Mouse (Mus musculus) embryonic fibroblast, embryonic 13.5 days (primary cell): ENCODE results near the gene Gdpd1. TPM values are rescaled to one million over a fixed set of nuclear protein-coding genes. Genes with fewer than 3 reads are reported as not detected.
"Not testable (repeated sequence)": the region's sequence is repeated elsewhere in the genome, so short reads cannot be mapped to it uniquely, and the experiment has no call there.

Experiments
- H3K27ac ChIP-seq: 2 replicates; pipeline ENCODE4 v1.5.1; 2012; ENCODE audit warnings: low read length, control low read depth, inconsistent platforms; ENCODE audit not compliant: insufficient read depth
- H3K4me1 ChIP-seq: 2 replicates; pipeline ENCODE4 v1.6.1; 2011; ENCODE audit warnings: low read length; ENCODE audit not compliant: control insufficient read depth, insufficient read depth
- H3K4me3 ChIP-seq: 2 replicates; pipeline ENCODE4 v1.5.1; 2011; ENCODE audit warnings: mild to moderate bottlenecking, control low read depth, low read length; ENCODE audit not compliant: insufficient read depth
- CTCF ChIP-seq: IDR thresholded peaks from 2 replicates; pipeline ENCODE4 v1.5.1; 2011; ENCODE audit warnings: mild to moderate bottlenecking, control low read depth, low read length, moderate library complexity, borderline replicate concordance; ENCODE audit not compliant: insufficient read depth
- POLR2A ChIP-seq: IDR thresholded peaks from 2 replicates; pipeline ENCODE4 v1.6.1; 2011; ENCODE audit warnings: low read depth, mild to moderate bottlenecking, control low read depth, low read length, moderate library complexity
- polyA plus RNA-seq: library from polyadenylated mRNA; stranded (reverse); fragments of >200 nt; gene quantifications from 2 replicates; pipeline ENCODE4 v1.2.4, GENCODE M21; 2011; ENCODE audit warnings: low read depth; ENCODE audit not compliant: missing spikeins, insufficient read length

The Gdpd1 gene
- polyA plus RNA-seq, 1 experiment = 12.0 TPM

GRCm38 (mm10) chr11:87028212-87028611, 45.6 kb downstream of the Gdpd1 start:
- H3K27ac ChIP-seq = no peak overlapping the region
- peaks cover 5% of the 10 kb centered on the region for H3K4me1 ChIP-seq
- H3K4me3 ChIP-seq = no peak overlapping the region
- TF ChIP-seq POLR2A (no peak), CTCF (no peak)

GRCm38 (mm10) chr11:87026096-87026875, 47.6 kb downstream of the Gdpd1 start:
- Histone ChIP-seq H3K4me1 (peaks cover 5% of the 10 kb centered on the region), H3K4me3 (no peak overlapping the region), H3K27ac (no peak overlapping the region)
- TF ChIP-seq CTCF = no peak

DNA sequence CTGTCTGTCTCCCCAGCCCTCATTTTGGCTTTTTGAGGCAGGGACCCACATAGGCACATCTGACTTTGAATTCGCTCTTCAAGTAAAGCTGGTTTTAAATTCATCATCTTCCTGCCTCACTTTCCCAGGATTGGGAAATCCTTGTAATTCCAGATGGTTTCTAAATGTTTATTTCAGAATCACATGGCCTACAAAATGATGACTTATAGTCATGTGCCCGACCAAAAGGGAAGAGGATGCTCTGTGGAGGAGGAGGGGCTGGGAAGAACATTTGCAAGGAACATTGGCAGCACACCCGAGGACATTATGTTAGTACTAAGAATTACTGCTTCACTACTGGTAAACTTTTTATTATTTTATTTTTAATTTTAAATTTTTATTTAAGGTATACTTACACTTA, 48.5 kb downstream of the Gdpd1 start:
- peak overlapping the region; percentile 7; the same call in 1 of the 2 replicates for H3K27ac ChIP-seq
- peaks cover 5% of the 10 kb centered on the region for H3K4me1 ChIP-seq
- no peak overlapping the region for H3K4me3 ChIP-seq
- no peak for TF ChIP-seq CTCF
- no peak for TF ChIP-seq POLR2A

DNA sequence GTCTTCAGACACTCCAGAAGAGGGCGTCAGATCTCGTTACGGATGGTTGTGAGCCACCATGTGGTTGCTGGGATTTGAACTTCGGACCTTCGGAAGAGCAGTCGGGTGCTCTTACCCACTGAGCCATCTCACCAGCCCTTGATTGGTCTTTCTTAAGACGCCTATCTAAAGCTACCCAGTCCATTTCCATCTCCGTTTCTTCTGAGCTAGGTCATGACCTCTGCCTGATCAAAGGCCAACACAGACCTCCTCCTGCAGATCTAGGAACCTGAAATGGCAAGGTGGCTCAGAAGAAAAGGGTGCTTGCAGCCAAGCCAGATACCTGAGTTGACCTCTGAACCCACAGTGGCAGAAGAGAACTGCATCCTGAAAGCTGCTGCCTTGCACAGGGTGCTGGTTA, 50.6 kb downstream of the Gdpd1 start:
- H3K4me1 ChIP-seq, H3K4me3 ChIP-seq, H3K27ac ChIP-seq: not testable (repeated sequence)

DNA sequence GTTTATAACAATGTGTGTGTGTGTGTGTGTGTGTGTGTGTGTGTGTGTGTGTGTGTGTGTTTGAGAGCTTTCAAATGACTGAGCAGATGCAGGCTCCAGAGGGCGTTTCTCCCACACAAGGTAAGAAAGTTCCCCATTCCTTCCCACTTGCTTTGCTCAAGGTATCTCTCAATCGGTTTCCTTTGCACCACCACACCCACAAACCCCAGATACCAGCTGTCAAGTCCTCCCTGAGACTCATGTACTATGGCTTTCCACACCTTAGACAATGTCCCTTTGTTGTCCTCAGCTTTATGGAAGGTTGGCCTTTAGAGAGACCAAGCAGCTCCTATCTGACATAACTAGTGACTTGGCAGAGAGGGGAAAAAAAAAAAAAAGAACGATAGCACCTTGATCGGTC, 51.1 kb downstream of the Gdpd1 start:
- no peak overlapping the region for H3K4me3 ChIP-seq
- TF ChIP-seq CTCF (no peak), POLR2A (no peak)
- peaks cover 5% of the 10 kb centered on the region for H3K4me1 ChIP-seq
- H3K27ac ChIP-seq = no peak overlapping the region

DNA sequence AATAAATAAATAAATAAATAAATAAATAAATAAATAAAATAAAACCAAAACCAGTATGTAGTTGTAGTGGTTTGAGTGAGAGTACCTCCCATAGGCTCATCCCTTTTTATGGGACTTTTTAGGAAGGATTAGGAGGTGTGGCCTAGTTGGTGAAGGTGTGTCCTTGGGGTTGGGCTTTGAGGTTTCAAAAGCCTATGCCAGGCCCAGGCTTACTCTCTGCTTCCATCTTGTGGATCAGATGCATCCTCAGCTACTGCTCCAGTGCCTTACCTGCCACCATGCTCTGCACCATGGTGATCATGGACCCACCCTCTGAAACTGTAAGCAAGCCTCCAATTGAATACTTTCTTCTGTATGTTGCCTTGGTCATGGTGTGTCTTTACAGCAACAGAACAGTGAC, 52.3 kb downstream of the Gdpd1 start:
- Histone ChIP-seq H3K4me3 (no peak overlapping the region), H3K27ac (no peak overlapping the region), H3K4me1 (peaks cover 3% of the 10 kb centered on the region)
- no peak for TF ChIP-seq POLR2A
- no peak for TF ChIP-seq CTCF

- Histone ChIP-seq H3K27ac (no peak overlapping the region), H3K4me1 (no peaks in the 10 kb centered on the region), H3K4me3 (no peak overlapping the region)
- no peak for TF ChIP-seq POLR2A
- no peak for TF ChIP-seq CTCF
These were observed 53.4 kb downstream of the Gdpd1 start for GRCm38 (mm10) chr11:87020449-87020848.

DNA sequence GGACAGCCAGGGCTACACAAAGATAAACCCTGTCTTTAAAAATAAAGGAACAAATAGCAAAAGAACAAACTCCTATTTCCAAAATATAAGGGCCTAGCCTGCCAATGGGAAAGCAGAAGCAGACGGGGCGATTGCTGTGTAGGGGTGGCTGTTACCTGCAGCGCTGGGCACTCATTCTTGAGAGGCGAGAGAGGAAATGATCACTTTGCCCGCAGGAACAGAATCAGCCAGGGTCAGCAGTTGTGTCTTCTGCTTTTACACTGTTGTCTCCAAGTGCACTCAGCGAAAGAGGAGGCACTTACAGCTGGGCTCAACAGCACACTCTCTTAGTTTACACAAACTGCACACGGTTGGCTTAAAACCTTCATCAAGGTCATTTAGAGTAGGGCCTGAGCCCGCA, 54.4 kb downstream of the Gdpd1 start:
- no peak overlapping the region for H3K27ac ChIP-seq
- H3K4me1 ChIP-seq = no peaks in the 10 kb centered on the region
- H3K4me3 ChIP-seq = no peak overlapping the region
- no peak for TF ChIP-seq CTCF
- no peak for TF ChIP-seq POLR2A

DNA sequence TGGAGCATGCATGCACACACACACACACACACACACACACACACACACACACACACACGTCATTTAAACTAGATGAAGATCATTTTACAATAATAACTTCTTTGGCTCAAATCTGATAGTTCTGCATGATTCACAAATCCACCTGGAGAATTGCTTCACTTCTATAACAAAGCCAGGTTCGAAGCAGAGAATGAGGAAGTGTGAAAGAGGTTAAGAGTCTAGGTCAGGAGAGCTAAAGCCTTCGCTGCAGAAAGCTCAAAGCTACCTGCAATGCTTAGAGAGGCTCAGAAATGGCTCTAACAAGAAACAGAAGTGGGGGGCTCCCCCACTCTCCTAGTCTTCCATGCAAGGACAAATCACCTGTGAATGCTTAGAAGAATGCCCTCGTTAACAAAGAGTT, 55.8 kb downstream of the Gdpd1 start:
- TF ChIP-seq CTCF (no peak), POLR2A (no peak)
- H3K27ac ChIP-seq = no peak overlapping the region

GRCm38 (mm10) chr11:87015691-87016090, 58.2 kb downstream of the Gdpd1 start:
- H3K4me1 ChIP-seq = no peaks in the 10 kb centered on the region
- H3K27ac ChIP-seq = no peak overlapping the region
- TF ChIP-seq POLR2A (no peak), CTCF (no peak)
- H3K4me3 ChIP-seq = no peak overlapping the region

More for the DNA sequence above, 55.8 kb downstream of the Gdpd1 start:
- H3K4me1 ChIP-seq = no peaks in the 10 kb centered on the region
- H3K4me3 ChIP-seq = no peak overlapping the region
